Mouse (Mus musculus) kidney, embryonic 14.5 days (tissue): ENCODE results near the gene Crp. TPM values are rescaled to one million over a fixed set of nuclear protein-coding genes. Genes with fewer than 3 reads are reported as not detected.

Experiments used
- ATAC-seq: fragments of 200-750 bp; cut with Nextera tagmentation; 2 replicates; pipeline ENCODE4 v1.8.0; 2017; ENCODE audit warnings: moderate number of reproducible peaks, mild to moderate bottlenecking, moderate TSS enrichment, moderate library complexity; ENCODE audit not compliant: low FRiP score, low TSS enrichment
- H3K27ac ChIP-seq: fragments of 300-500 bp; sonication (generic); 2 replicates; pipeline ENCODE4 v1.5.1; 2014; ENCODE audit warnings: low read depth, mild to moderate bottlenecking, low read length, moderate library complexity, mixed read lengths
- H3K27me3 ChIP-seq: fragments of 300-500 bp; sonication (generic); 2 replicates; pipeline ENCODE4 v1.6.1; 2014; ENCODE audit warnings: mild to moderate bottlenecking, low read length; ENCODE audit not compliant: control insufficient read depth, insufficient read depth
- H3K36me3 ChIP-seq: fragments of 300-500 bp; sonication (generic); 2 replicates; pipeline ENCODE4 v1.6.1; 2014; ENCODE audit warnings: low read length, mixed read lengths; ENCODE audit not compliant: control insufficient read depth, insufficient read depth
- H3K4me1 ChIP-seq: fragments of 300-500 bp; sonication (generic); 2 replicates; pipeline ENCODE4 v1.6.1; 2014; ENCODE audit warnings: low read length, mixed read lengths; ENCODE audit not compliant: control insufficient read depth, insufficient read depth
- H3K4me2 ChIP-seq: fragments of 300-500 bp; sonication (generic); replicated peaks from 2 replicates; pipeline ENCODE4 v1.6.1; 2014; ENCODE audit warnings: low read depth, mild to moderate bottlenecking, low read length
- H3K4me3 ChIP-seq: fragments of 300-500 bp; sonication (generic); 2 replicates; pipeline ENCODE4 v1.5.1; 2014; ENCODE audit warnings: mild to moderate bottlenecking, low read length
- H3K9ac ChIP-seq: fragments of 300-500 bp; sonication (generic); 2 replicates; pipeline ENCODE4 v1.6.1; 2014; ENCODE audit warnings: low read depth, mild to moderate bottlenecking, low read length, moderate library complexity
- H3K9me3 ChIP-seq: fragments of 300-500 bp; sonication (generic); 2 replicates; pipeline ENCODE4 v1.6.1; 2016; ENCODE audit warnings: low read length; ENCODE audit not compliant: control insufficient read depth
- WGBS: fragments of 180-500 bp; shearing (Covaris S2); extraction: QIAGEN DNeasy Blood & Tissue Kit; methylation state at CpG from one replicate; pipeline ENCODE4 v1.1.7; 2014; 5-methylcytosine and 5-hydroxymethylcytosine counted together
- polyA plus RNA-seq: library from polyadenylated mRNA; unstranded; fragments of >200 nt; fragmentation: Nextera tagmentation; extraction: Ambion mirVana; gene quantifications from 2 replicates; pipeline ENCODE4 v1.2.1, GENCODE M21; 2014

Crp gene
- 0.30 and 0.73 TPM in 2 replicates for polyA plus RNA-seq

GRCm38 (mm10) chr1:172697844-172698243, at the start of gene Crp:
Gene Crp (plus strand): TSS chr1:172698055.
- no peaks in the 10 kb centered on the region for H3K4me1 ChIP-seq
- no peaks in the 10 kb centered on the region for H3K36me3 ChIP-seq
- H3K27me3 ChIP-seq = no peaks in the 10 kb centered on the region
- no peaks in the 10 kb centered on the region for H3K9me3 ChIP-seq
- no peak within 1 kb of the TSS for H3K27ac ChIP-seq
- H3K4me2 ChIP-seq = no peak within 1 kb of the TSS
- ATAC-seq = no peak
- WGBS = 42% methylated on average over 4 of the region's 4 CpGs
- no peak within 1 kb of the TSS for H3K9ac ChIP-seq
- no peak within 1 kb of the TSS for H3K4me3 ChIP-seq

- Histone ChIP-seq H3K4me1 (no peaks in the 10 kb centered on the region), H3K27ac (no peak overlapping the region), H3K4me2 (no peak overlapping the region), H3K9ac (no peak overlapping the region), H3K36me3 (no peaks in the 10 kb centered on the region), H3K9me3 (no peaks in the 10 kb centered on the region), H3K4me3 (no peak overlapping the region), H3K27me3 (no peaks in the 10 kb centered on the region)
- 80% methylated on average over 9 of the region's 9 CpGs for WGBS
- no peak for ATAC-seq
Observed at GRCm38 (mm10) chr1:172649396-172649795, 48.5 kb upstream of the Crp start.

- Histone ChIP-seq H3K27me3 (no peaks in the 10 kb centered on the region), H3K9me3 (no peaks in the 10 kb centered on the region), H3K9ac (no peak overlapping the region), H3K4me1 (no peaks in the 10 kb centered on the region), H3K4me3 (no peak overlapping the region), H3K36me3 (no peaks in the 10 kb centered on the region), H3K4me2 (no peak overlapping the region), H3K27ac (no peak overlapping the region)
- WGBS = 42% methylated on average over 8 of the region's 8 CpGs
- ATAC-seq = peak; percentile 41
Observed at GRCm38 (mm10) chr1:172650519-172651287, 47.2 kb upstream of the Crp start.

DNA sequence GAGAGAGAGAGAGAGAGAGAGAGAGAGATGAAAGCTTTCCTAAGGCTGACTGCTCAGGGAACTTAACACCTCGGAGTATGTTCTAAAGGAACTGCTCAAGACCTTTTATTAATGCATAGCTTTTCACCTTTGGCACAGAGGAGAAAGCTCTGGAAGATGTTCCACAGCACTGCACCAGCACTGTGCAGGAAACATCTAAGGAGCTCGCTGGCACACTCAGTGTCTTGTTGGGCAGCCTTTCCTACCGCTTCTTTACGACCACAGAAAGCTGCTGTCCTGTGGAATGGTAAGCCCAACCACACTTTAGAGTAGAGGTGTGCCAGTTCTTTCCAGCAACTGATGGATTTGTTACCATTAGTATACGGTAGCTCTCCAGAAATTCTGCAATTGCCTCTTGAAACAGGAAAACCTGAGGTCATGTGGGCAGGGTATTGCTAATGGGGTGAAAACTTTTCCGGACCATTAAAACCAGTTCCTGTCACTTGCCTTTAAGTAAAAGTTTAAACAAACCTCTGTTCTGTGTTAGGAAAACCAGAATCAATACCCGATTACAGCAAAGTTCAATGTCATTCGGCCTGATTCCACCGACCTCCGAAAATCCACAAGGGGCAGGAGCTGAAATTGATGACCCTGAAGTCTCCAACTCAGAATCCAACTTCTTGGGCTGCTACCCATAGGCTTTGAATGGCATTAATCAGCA, 46.4 kb upstream of the Crp start:
- WGBS = 37% methylated on average over 10 of the region's 10 CpGs

GRCm38 (mm10) chr1:172652040-172652662, 45.7 kb upstream of the Crp start:
- no peak overlapping the region for H3K4me2 ChIP-seq
- no peaks in the 10 kb centered on the region for H3K4me1 ChIP-seq
- H3K27me3 ChIP-seq = no peaks in the 10 kb centered on the region; the same call in 1 of the 2 replicates
- ATAC-seq = no peak; the same call in 1 of the 2 replicates
- H3K9ac ChIP-seq = no peak overlapping the region
- no peak overlapping the region for H3K4me3 ChIP-seq
- H3K36me3 ChIP-seq = no peaks in the 10 kb centered on the region
- 63% methylated on average over 18 of the region's 18 CpGs for WGBS
- H3K9me3 ChIP-seq = no peaks in the 10 kb centered on the region
- no peak overlapping the region for H3K27ac ChIP-seq

More for the DNA sequence above, 46.4 kb upstream of the Crp start:
- no peaks in the 10 kb centered on the region for H3K4me1 ChIP-seq
- no peak overlapping the region for H3K4me2 ChIP-seq
- no peaks in the 10 kb centered on the region for H3K9me3 ChIP-seq
- H3K4me3 ChIP-seq = no peak overlapping the region
- H3K36me3 ChIP-seq = no peaks in the 10 kb centered on the region
- H3K27me3 ChIP-seq = no peaks in the 10 kb centered on the region; the same call in 1 of the 2 replicates
- H3K9ac ChIP-seq = no peak overlapping the region
- peak; percentile 56; the same call in 1 of the 2 replicates for ATAC-seq
- H3K27ac ChIP-seq = no peak overlapping the region

GRCm38 (mm10) chr1:172653900-172654299, 44.0 kb upstream of the Crp start:
- WGBS = 79% methylated on average over 6 of the region's 6 CpGs
- no peak for ATAC-seq
- no peaks in the 10 kb centered on the region for H3K9me3 ChIP-seq
- H3K27me3 ChIP-seq = no peaks in the 10 kb centered on the region; the same call in 1 of the 2 replicates
- no peak overlapping the region for H3K4me2 ChIP-seq
- no peak overlapping the region for H3K27ac ChIP-seq
- H3K4me1 ChIP-seq = no peaks in the 10 kb centered on the region
- H3K9ac ChIP-seq = no peak overlapping the region
- H3K36me3 ChIP-seq = no peaks in the 10 kb centered on the region
- H3K4me3 ChIP-seq = no peak overlapping the region

- no peak for ATAC-seq
Observed at GRCm38 (mm10) chr1:172657266-172657665, 40.6 kb upstream of the Crp start.

GRCm38 (mm10) chr1:172659688-172660087, 38.2 kb upstream of the Crp start:
- no peak overlapping the region for H3K4me2 ChIP-seq
- no peaks in the 10 kb centered on the region; the same call in 1 of the 2 replicates for H3K27me3 ChIP-seq
- WGBS = 69% methylated on average over 8 of the region's 8 CpGs
- no peak for ATAC-seq
- no peaks in the 10 kb centered on the region for H3K4me1 ChIP-seq
- no peaks in the 10 kb centered on the region for H3K36me3 ChIP-seq
- H3K9ac ChIP-seq = no peak overlapping the region
- no peak overlapping the region for H3K27ac ChIP-seq
- no peak overlapping the region for H3K4me3 ChIP-seq
- H3K9me3 ChIP-seq = no peaks in the 10 kb centered on the region

More at GRCm38 (mm10) chr1:172657266-172657665, 40.6 kb upstream of the Crp start:
- H3K27ac ChIP-seq = no peak overlapping the region
- no peaks in the 10 kb centered on the region for H3K9me3 ChIP-seq
- H3K4me2 ChIP-seq = no peak overlapping the region
- H3K36me3 ChIP-seq = no peaks in the 10 kb centered on the region
- no peak overlapping the region for H3K4me3 ChIP-seq
- H3K4me1 ChIP-seq = no peaks in the 10 kb centered on the region
- WGBS = 76% methylated on average over 3 of the region's 3 CpGs
- no peaks in the 10 kb centered on the region; the same call in 1 of the 2 replicates for H3K27me3 ChIP-seq
- H3K9ac ChIP-seq = no peak overlapping the region
